In genomic region chr4:135126385-135126784, GRCm38 (mm10) we compare ENCODE assay signal across 31 mouse cellular contexts. TPM values are rescaled to one million over a fixed set of nuclear protein-coding genes. Genes with fewer than 3 reads are reported as not detected.
A peak's percentile ranks its signal among the peaks of the same experiment; 100 is the strongest.
DNase-seq lines count a peak whose midpoint lies in the region; ATAC-seq and TF ChIP-seq lines count a peak whose summit lies in the region.
"Had no signal": no experiment of that assay in that cellular context is flagged by ENCODE, and none has a peak within 500 bp of the region (broad histone marks: within the 10 kb centered on the region; RNA-seq: fewer than 3 reads in every experiment).

No protein-coding gene starts in this region.

- H3K4me3 ChIP-seq in intestine, postnatal 0 days (ENCODE audit: low read depth, low read length), result no peak overlapping the region
- no peak overlapping the region for H3K4me3 ChIP-seq in intestine, embryonic 15.5 days (replicated peaks)
- H3K4me3 ChIP-seq in megakaryocyte, embryonic 14.5 days (replicated peaks), result peak overlapping the region; percentile 76
- H3K4me3 ChIP-seq in bone marrow macrophage, adult 2 months (ENCODE audit: insufficient read depth, low read length), result no peak overlapping the region
- no peak overlapping the region for H3K4me3 ChIP-seq in left cerebral cortex, adult 2 months
- H3K4me3 ChIP-seq: embryonic facial prominence, embryonic 13.5 days; erythroblast, embryonic 14.5 days; forebrain, embryonic 12.5 days; heart, embryonic 13.5 days; limb, embryonic 12.5 days; liver, embryonic 12.5 days had no signal

- no peak overlapping the region for H3K27ac ChIP-seq in intestine, postnatal 0 days (ENCODE audit: low read depth, low read length)
- H3K27ac ChIP-seq in intestine, embryonic 15.5 days, result no peak overlapping the region
- H3K27ac ChIP-seq in bone marrow macrophage, adult 2 months (ENCODE audit: insufficient read depth, low read depth, low read length), result no peak overlapping the region
- no peak overlapping the region for H3K27ac ChIP-seq in left cerebral cortex, adult 2 months
- H3K27ac ChIP-seq: embryonic facial prominence, embryonic 13.5 days; forebrain, embryonic 12.5 days; heart, embryonic 13.5 days; hindbrain, postnatal 0 days; limb, embryonic 12.5 days; liver, embryonic 12.5 days; macrophage had no signal

- TF ChIP-seq POLR2A in bone marrow macrophage, adult 2 months (IDR thresholded peaks at IDR 0.05; ENCODE audit: borderline replicate concordance, low read depth, low read length), result no peak

- 0 out of 2 replicates have a peak, but pooled peaks have one; percentile 14 for TF ChIP-seq CTCF in intestine, postnatal 0 days (IDR thresholded peaks at IDR 0.05; ENCODE audit: low read depth)
- 0 out of 2 replicates have a peak, but pooled peaks have one; percentile 18 for TF ChIP-seq CTCF in bone marrow macrophage, adult 2 months (IDR thresholded peaks at IDR 0.05; ENCODE audit: low read depth, low read length)
- no peak; the same call in 1 of the 2 replicates for TF ChIP-seq CTCF in left cerebral cortex, adult 2 months (IDR thresholded peaks at IDR 0.05)

- 67% methylated on average over 5 of the region's 5 CpGs for WGBS in intestine, postnatal 0 days
- WGBS in intestine, embryonic 15.5 days, result 58% methylated on average over 5 of the region's 5 CpGs

- H3K9ac ChIP-seq in intestine, postnatal 0 days (ENCODE audit: low read depth, low read length), result no peak overlapping the region
- H3K9ac ChIP-seq in intestine, embryonic 15.5 days, result no peak overlapping the region
- H3K9ac ChIP-seq: embryonic facial prominence, embryonic 13.5 days; forebrain, embryonic 12.5 days; heart, embryonic 13.5 days; limb, embryonic 12.5 days; liver, embryonic 12.5 days had no signal

- DNase-seq in left cerebral cortex, adult 2 months (ENCODE audit: extremely low spot score in 1 of 2, low spot score in 2 of 2), result no peak
- DNase-seq: adrenal gland, postnatal 25 days; cerebellum, adult 11-12 months; cerebellum, postnatal 25 days; embryo, embryonic 11 days; gastrocnemius, postnatal 25 days; heart, adult 18-20 months; heart, postnatal 14 days; kidney, adult 2 months; kidney, postnatal 10 days; layer of hippocampus, postnatal 36 days; lung, adult 2 months; thymus, postnatal 25 days had no signal

- ATAC-seq in intestine, postnatal 0 days, result no peak
- ATAC-seq in intestine, embryonic 15.5 days, result no peak
- ATAC-seq in megakaryocyte, adult 5-6 weeks (ENCODE audit: poor library complexity, severe bottlenecking), result no peak
- ATAC-seq in inflammation-experienced regulatory T-cells, adult 6 months, result no peak
- ATAC-seq: hindbrain, postnatal 0 days; liver, embryonic 12.5 days had no signal

- H3K9me3 ChIP-seq in intestine, postnatal 0 days (ENCODE audit: control insufficient read depth), result no peaks in the 10 kb centered on the region
- no peaks in the 10 kb centered on the region for H3K9me3 ChIP-seq in intestine, embryonic 15.5 days
- no peaks in the 10 kb centered on the region for H3K9me3 ChIP-seq in megakaryocyte, embryonic 14.5 days
- H3K9me3 ChIP-seq: embryonic facial prominence, embryonic 13.5 days; forebrain, embryonic 12.5 days; heart, embryonic 13.5 days; limb, embryonic 12.5 days; liver, embryonic 12.5 days had no signal

- intact Hi-C loops in left cerebral cortex, adult 2 months (cut with DNase I), result no loop called here

- no peaks in the 10 kb centered on the region for H3K36me3 ChIP-seq in intestine, postnatal 0 days (ENCODE audit: control insufficient read depth, insufficient read depth)
- no peaks in the 10 kb centered on the region for H3K36me3 ChIP-seq in intestine, embryonic 15.5 days
- peaks cover 72% of the 10 kb centered on the region for H3K36me3 ChIP-seq in megakaryocyte, embryonic 14.5 days (replicated peaks; ENCODE audit: low read length)
- H3K36me3 ChIP-seq: embryonic facial prominence, embryonic 13.5 days; forebrain, embryonic 12.5 days; heart, embryonic 13.5 days; limb, embryonic 12.5 days; liver, embryonic 12.5 days had no signal

- H3K27me3 ChIP-seq in intestine, postnatal 0 days (replicated peaks; ENCODE audit: control insufficient read depth, insufficient read depth, low read length), result peaks cover 15% of the 10 kb centered on the region; the same call in 1 of the 2 replicates
- H3K27me3 ChIP-seq in intestine, embryonic 15.5 days (replicated peaks), result peaks cover 5% of the 10 kb centered on the region; the same call in 1 of the 2 replicates
- H3K27me3 ChIP-seq in megakaryocyte, embryonic 14.5 days (replicated peaks), result no peaks in the 10 kb centered on the region

- no peaks in the 10 kb centered on the region for H3K4me1 ChIP-seq in intestine, postnatal 0 days (replicated peaks; ENCODE audit: control insufficient read depth, insufficient read depth, low read length)
- 0 out of 2 replicates have a peak, but pooled peaks cover 3% of the 10 kb centered on the region for H3K4me1 ChIP-seq in intestine, embryonic 15.5 days (replicated peaks)
- H3K4me1 ChIP-seq in megakaryocyte, embryonic 14.5 days, result peaks cover 99% of the 10 kb centered on the region
- H3K4me1 ChIP-seq in bone marrow macrophage, adult 2 months (ENCODE audit: control insufficient read depth, insufficient read depth, low read length), result peaks cover 13% of the 10 kb centered on the region

- H3K4me2 ChIP-seq in intestine, postnatal 0 days (replicated peaks; ENCODE audit: low read depth), result no peak overlapping the region
- H3K4me2 ChIP-seq in intestine, embryonic 15.5 days (replicated peaks), result no peak overlapping the region
- H3K4me2 ChIP-seq: embryonic facial prominence, embryonic 13.5 days; forebrain, embryonic 12.5 days; heart, embryonic 13.5 days; limb, embryonic 12.5 days; liver, embryonic 12.5 days; midbrain, embryonic 11.5 days had no signal

RNA-seq across cellular contexts. Expression of gene Runx3, which starts 5.9 kb away (rescaled TPM):
- polyA plus RNA-seq in intestine, postnatal 0 days (2015; fragmentation: Nextera tagmentation; extraction: Ambion mirVana), result 0.17 and 0.21 TPM in 2 replicates
- 0.24 and 0.26 TPM in 2 replicates for polyA plus RNA-seq in intestine, embryonic 15.5 days (2015; fragmentation: Nextera tagmentation; extraction: Ambion mirVana)
- 128 and 414 TPM in 2 replicates for polyA plus RNA-seq in megakaryocyte, embryonic 14.5 days (2012; ENCODE audit: insufficient read depth, low replicate concordance)
- 18.1 and 20.8 TPM in 2 replicates for total RNA-seq in megakaryocyte, adult 5-6 weeks (2015)
- 4.3 and 6.5 TPM in 2 replicates for total RNA-seq in megakaryocyte, adult 5-6 weeks (2017)
- polyA plus RNA-seq in bone marrow macrophage, adult 2 months (2012; ENCODE audit: insufficient read depth, insufficient read length, missing spikeins), result 1.6 and 1.9 TPM in 2 replicates
- polyA plus RNA-seq in inflammation-experienced regulatory T-cells, adult 6 months (2017; shearing (Covaris generic)), result 10 to 100 TPM in 2 of 3 experiments, 1 to 10 TPM in 1; 9.2 to 26.5 (median 11.1) TPM
- total RNA-seq in left cerebral cortex, adult 2 months (2021), result under 1 TPM in 1 of 2 experiments, not detected in 1; 0.14 TPM
- total RNA-seq: hindbrain, postnatal 0 days; layer of hippocampus, postnatal 36 days; left cerebral cortex, postnatal 14 days; midbrain, postnatal 0 days had no signal
- polyA plus RNA-seq: hindbrain, postnatal 0 days; midbrain, embryonic 11.5 days; midbrain, postnatal 0 days; neural tube, embryonic 14.5 days had no signal
